Mouse (Mus musculus): Measurements from ENCODE around the gene Card14.

- TF ChIP-seq POU5F1 (IDR thresholded peaks at IDR 0.05; ENCODE audit: borderline replicate concordance, low read length) (no peak), CTCF (conservative IDR thresholded peaks at IDR 0.05; ENCODE audit: low read length) (no peak)
Observed at GRCm38 (mm10) chr11:119330592-119330991, 23.0 kb downstream of the Card14 start.
